Mouse (Mus musculus): ENCODE measurements around the gene Pold2. TPM values are rescaled to one million over a fixed set of nuclear protein-coding genes. Genes with fewer than 3 reads are reported as not detected.
A peak's percentile ranks its signal among the peaks of the same experiment; 100 is the strongest.

Pold2 gene
- polyA plus RNA-seq, 1 experiment from 2014 or later = 46.8 TPM

DNA sequence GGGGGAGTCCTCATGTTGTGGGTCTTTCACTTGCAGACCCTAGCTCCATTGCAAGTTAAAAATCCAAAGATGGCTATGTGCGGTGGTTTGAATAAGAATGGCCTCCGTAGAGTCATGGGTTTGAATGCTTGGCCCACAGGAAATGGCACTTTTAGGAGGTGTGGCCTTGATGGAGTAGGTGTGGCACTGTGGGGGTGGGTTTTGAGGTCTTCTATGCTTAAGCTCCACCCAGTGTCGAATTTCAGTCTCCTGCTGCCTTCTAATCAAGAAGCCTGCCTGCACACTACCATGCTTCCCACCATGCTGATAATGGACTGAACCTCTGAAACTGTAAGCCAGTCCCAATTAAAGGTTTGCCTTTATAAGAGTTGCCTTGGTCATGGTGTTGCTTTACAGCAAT is 35.0 kb downstream of the Pold2 start:
- Histone ChIP-seq H3K9ac (no peak overlapping the region), H3K4me3 (replicated peaks; ENCODE audit: low read length) (no peak overlapping the region), H3K9me3 (ENCODE audit: control insufficient read depth, low read length) (no peaks in the 10 kb centered on the region), H3K4me1 (replicated peaks; ENCODE audit: control insufficient read depth, insufficient read depth, low read length) (no peaks in the 10 kb centered on the region), H3K4me2 (replicated peaks) (no peak overlapping the region), H3K27ac (no peak overlapping the region), H3K27me3 (ENCODE audit: control insufficient read depth, insufficient read depth, low read length) (no peaks in the 10 kb centered on the region), H3K36me3 (replicated peaks; ENCODE audit: control insufficient read depth, insufficient read depth) (no peaks in the 10 kb centered on the region)
- no peak for ATAC-seq (ENCODE audit: low FRiP score)
- WGBS = 88% methylated on average over 3 of the region's 3 CpGs
- no peak for DNase-seq (ENCODE audit: low spot score)

DNA sequence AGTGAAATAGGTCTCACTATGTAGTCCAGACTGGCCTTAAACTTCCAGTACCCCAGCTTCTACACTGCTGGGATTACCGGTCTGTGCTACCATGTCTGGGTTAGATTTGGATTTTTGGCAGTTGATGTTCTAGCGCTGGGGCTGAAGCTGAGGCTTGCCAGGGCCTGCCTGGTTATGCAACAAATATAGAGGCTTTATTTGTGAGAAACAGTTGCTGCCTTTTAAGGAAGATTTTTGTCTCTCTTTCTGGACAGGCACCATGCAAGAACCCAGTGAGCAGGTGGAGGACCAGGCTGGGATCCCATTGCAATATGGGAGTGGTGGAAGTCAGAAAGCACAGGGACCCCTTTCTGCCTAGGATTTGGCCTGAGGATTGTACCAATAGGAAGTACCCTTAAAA is 36.3 kb downstream of the Pold2 start:
- no peak for ATAC-seq (ENCODE audit: low FRiP score)
- Histone ChIP-seq H3K27me3 (ENCODE audit: control insufficient read depth, insufficient read depth, low read length) (no peaks in the 10 kb centered on the region), H3K4me3 (replicated peaks; ENCODE audit: low read length) (no peak overlapping the region), H3K9me3 (ENCODE audit: control insufficient read depth, low read length) (no peaks in the 10 kb centered on the region), H3K27ac (no peak overlapping the region), H3K36me3 (replicated peaks; ENCODE audit: control insufficient read depth, insufficient read depth) (no peaks in the 10 kb centered on the region), H3K9ac (no peak overlapping the region), H3K4me1 (replicated peaks; ENCODE audit: control insufficient read depth, insufficient read depth, low read length) (0 out of 2 replicates have a peak, but pooled peaks cover 7% of the 10 kb centered on the region), H3K4me2 (replicated peaks) (no peak overlapping the region)
- no peak for DNase-seq (ENCODE audit: low spot score)
- WGBS = 94% methylated on average over 2 of the region's 2 CpGs

DNA sequence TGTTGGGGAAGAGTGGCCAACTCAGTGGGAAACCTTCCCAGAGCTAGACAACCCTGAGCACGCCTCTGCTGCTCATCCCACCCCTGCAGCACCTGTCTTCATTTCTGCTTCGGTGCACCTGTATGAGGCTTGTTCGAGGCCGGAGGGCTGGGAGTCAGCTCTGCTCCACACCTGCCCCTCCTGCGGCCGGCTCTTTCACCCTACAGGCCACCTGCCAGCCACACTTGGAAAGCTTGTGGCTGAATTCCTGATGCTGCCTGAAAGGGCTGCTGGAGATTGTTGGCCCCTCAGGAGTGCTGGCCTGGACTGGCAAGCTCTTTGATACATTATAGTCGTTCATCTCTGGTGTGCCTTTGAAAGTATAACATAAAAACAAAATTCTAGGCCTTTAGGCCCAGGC is 37.7 kb downstream of the Pold2 start:
- H3K4me2 ChIP-seq (replicated peaks) = no peak overlapping the region
- no peak overlapping the region for H3K4me3 ChIP-seq (replicated peaks; ENCODE audit: low read length)
- no peak overlapping the region for H3K27ac ChIP-seq
- 82% methylated on average over 7 of the region's 7 CpGs for WGBS
- H3K9ac ChIP-seq = no peak overlapping the region
- 0 out of 2 replicates have a peak, but pooled peaks cover 13% of the 10 kb centered on the region for H3K4me1 ChIP-seq (replicated peaks; ENCODE audit: control insufficient read depth, insufficient read depth, low read length)
- no peak for DNase-seq (ENCODE audit: low spot score)
- no peak for ATAC-seq (ENCODE audit: low FRiP score)
- no peaks in the 10 kb centered on the region for H3K27me3 ChIP-seq (ENCODE audit: control insufficient read depth, insufficient read depth, low read length)
- no peaks in the 10 kb centered on the region for H3K9me3 ChIP-seq (ENCODE audit: control insufficient read depth, low read length)
- no peaks in the 10 kb centered on the region for H3K36me3 ChIP-seq (replicated peaks; ENCODE audit: control insufficient read depth, insufficient read depth)

DNA sequence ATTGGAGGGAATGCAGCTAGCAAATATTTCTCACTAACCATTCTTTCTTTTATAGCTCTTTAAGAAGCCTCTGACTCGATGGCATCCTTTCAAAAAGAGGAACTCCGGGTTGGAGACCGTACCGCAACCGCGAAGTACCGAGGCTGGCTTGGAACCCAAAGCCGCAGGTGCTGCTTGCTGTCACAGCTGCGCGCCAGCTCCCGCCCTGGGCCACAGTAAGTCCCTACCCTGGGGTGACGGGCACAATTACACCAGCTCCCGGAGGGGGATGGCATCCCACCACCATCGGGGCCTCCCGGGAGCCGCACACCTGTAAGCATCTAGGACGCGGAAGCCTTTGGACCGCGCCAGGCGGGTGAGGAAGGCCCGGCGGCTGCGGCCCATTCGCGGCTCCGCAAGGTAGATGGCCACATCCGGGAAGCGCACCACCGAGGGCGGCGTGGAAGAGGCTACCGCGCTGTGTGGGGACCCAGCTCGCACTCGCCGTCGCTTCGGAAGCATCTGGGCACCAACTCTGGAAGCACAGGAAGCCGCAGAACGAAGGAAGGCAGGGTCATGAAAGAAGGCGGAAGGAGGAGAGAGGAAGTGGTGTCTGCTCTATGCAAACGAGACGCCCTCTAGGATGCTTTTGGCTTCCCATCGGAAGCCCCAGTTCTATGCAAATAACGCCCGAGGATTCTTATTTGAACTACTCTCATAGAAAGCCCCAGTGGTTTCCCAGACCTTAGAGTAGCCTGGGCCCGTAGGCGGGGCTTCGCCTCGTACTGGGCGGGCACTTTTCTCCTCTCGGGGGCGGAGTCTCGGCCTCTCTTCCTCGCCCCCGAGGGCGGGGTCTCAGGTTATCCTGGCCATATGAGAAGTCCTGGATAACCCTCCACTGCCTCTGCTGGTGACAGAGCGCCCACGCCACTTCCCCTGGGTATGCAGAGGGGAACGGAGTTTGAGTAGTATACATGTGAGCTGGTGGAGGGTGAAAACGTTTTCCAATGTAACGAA is 40.5 kb downstream of the Pold2 start, which contains the start of gene Polm:
Gene Polm (minus strand): TSS at position 766 of the 996 bp plus-strand sequence.
- ATAC-seq (ENCODE audit: low FRiP score) = peak; percentile 94
- Histone ChIP-seq H3K9me3 (ENCODE audit: control insufficient read depth, low read length) (no peaks in the 10 kb centered on the region), H3K4me1 (replicated peaks; ENCODE audit: control insufficient read depth, insufficient read depth, low read length) (0 out of 2 replicates have a peak, but pooled peaks cover 13% of the 10 kb centered on the region), H3K9ac (peak within 1 kb of the TSS; percentile 83), H3K4me3 (replicated peaks; ENCODE audit: low read length) (peak within 1 kb of the TSS; percentile 70), H3K27ac (peak within 1 kb of the TSS; percentile 72), H3K4me2 (replicated peaks) (peak within 1 kb of the TSS; percentile 90), H3K36me3 (replicated peaks; ENCODE audit: control insufficient read depth, insufficient read depth) (peaks cover 15% of the 10 kb centered on the region; the same call in 1 of the 2 replicates), H3K27me3 (ENCODE audit: control insufficient read depth, insufficient read depth, low read length) (no peaks in the 10 kb centered on the region)
- WGBS = under 1% methylated on average over 63 of the region's 63 CpGs
- peak; percentile 91 for DNase-seq (ENCODE audit: low spot score)

DNA sequence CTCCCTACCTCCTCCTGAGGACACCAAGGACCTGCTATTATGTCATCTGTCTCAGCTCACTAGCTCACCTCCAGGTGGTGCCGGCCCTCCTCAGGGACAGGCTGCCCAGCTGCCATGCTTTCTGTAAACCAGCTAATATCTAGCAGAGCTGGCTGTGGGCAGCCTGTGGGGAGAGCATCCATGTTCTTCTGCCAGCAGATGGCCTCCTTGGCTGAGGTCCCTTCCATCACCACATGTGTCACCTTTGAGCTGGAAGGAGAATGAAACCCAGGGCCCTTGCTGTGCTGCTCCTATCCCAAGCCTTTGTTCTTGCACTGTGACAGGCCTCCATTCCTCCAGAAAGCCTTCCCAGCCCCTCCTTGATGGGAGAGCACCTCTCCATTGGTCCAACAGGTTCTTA is 42.0 kb downstream of the Pold2 start:
- no peak overlapping the region for H3K27ac ChIP-seq
- H3K27me3 ChIP-seq (ENCODE audit: control insufficient read depth, insufficient read depth, low read length) = no peaks in the 10 kb centered on the region
- ATAC-seq (ENCODE audit: low FRiP score) (no peak), DNase-seq (ENCODE audit: low spot score) (peak; percentile 32)
- 43% methylated on average over 1 of the region's 1 CpGs for WGBS
- H3K4me1 ChIP-seq (replicated peaks; ENCODE audit: control insufficient read depth, insufficient read depth, low read length) = 0 out of 2 replicates have a peak, but pooled peaks cover 13% of the 10 kb centered on the region
- no peak overlapping the region for H3K4me2 ChIP-seq (replicated peaks)
- H3K9me3 ChIP-seq (ENCODE audit: control insufficient read depth, low read length) = no peaks in the 10 kb centered on the region
- H3K36me3 ChIP-seq (replicated peaks; ENCODE audit: control insufficient read depth, insufficient read depth) = peaks cover 26% of the 10 kb centered on the region; the same call in 1 of the 2 replicates
- H3K9ac ChIP-seq = no peak overlapping the region
- H3K4me3 ChIP-seq (replicated peaks; ENCODE audit: low read length) = no peak overlapping the region

DNA sequence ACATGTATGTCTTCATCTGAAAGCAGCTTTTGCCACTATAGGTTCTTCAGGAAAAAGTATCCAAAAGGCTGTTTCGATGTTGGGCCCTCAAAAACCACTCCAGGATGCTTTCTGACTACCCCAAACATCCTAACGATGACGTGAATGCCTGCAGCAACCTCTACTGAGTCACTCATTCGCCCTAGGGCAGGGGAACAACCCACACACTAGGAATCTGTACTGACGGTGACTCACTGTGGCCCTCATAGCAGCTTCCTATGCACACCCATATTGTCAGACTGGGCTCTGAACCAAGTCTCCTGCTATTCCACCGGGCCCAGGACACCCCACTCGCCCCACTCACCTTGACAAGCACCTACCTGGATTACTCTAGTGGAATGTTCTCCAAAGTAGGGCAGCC is 43.0 kb downstream of the Pold2 start:
- no peak overlapping the region for H3K27ac ChIP-seq
- peaks cover 33% of the 10 kb centered on the region; the same call in 1 of the 2 replicates for H3K36me3 ChIP-seq (replicated peaks; ENCODE audit: control insufficient read depth, insufficient read depth)
- DNase-seq (ENCODE audit: low spot score) (no peak), ATAC-seq (ENCODE audit: low FRiP score) (no peak)
- H3K4me3 ChIP-seq (replicated peaks; ENCODE audit: low read length) = no peak overlapping the region
- no peaks in the 10 kb centered on the region for H3K27me3 ChIP-seq (ENCODE audit: control insufficient read depth, insufficient read depth, low read length)
- WGBS = 92% methylated on average over 7 of the region's 7 CpGs
- no peak overlapping the region for H3K9ac ChIP-seq
- 0 out of 2 replicates have a peak, but pooled peaks cover 13% of the 10 kb centered on the region for H3K4me1 ChIP-seq (replicated peaks; ENCODE audit: control insufficient read depth, insufficient read depth, low read length)
- no peak overlapping the region for H3K4me2 ChIP-seq (replicated peaks)
- H3K9me3 ChIP-seq (ENCODE audit: control insufficient read depth, low read length) = no peaks in the 10 kb centered on the region

DNA sequence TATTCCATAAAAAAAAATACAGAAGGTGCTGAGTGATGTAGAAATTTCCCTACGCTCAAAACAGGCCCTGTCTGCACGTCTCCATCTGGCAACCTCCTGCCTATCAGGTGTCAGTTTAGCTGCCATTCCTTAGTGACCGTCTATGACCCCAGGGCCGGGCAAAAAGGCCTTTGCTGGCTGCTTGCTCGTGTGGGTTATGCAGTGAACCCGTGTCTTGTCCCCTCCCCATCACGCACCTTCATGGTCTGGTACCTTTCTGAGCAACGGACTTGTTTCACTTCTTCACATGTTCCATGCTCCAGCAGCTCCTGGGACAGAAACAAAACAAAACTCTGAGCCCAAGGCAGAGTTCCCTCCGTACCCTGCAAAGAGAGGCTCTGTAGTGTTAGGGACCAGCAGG is 43.6 kb downstream of the Pold2 start:
- no peaks in the 10 kb centered on the region for H3K27me3 ChIP-seq (ENCODE audit: control insufficient read depth, insufficient read depth, low read length)
- no peak overlapping the region for H3K27ac ChIP-seq
- no peak overlapping the region for H3K9ac ChIP-seq
- H3K4me2 ChIP-seq (replicated peaks) = no peak overlapping the region
- DNase-seq (ENCODE audit: low spot score) (no peak), ATAC-seq (ENCODE audit: low FRiP score) (no peak)
- 92% methylated on average over 9 of the region's 9 CpGs for WGBS
- H3K4me3 ChIP-seq (replicated peaks; ENCODE audit: low read length) = no peak overlapping the region
- no peaks in the 10 kb centered on the region for H3K9me3 ChIP-seq (ENCODE audit: control insufficient read depth, low read length)
- peaks cover 38% of the 10 kb centered on the region for H3K36me3 ChIP-seq (replicated peaks; ENCODE audit: control insufficient read depth, insufficient read depth)
- 0 out of 2 replicates have a peak, but pooled peaks cover 13% of the 10 kb centered on the region for H3K4me1 ChIP-seq (replicated peaks; ENCODE audit: control insufficient read depth, insufficient read depth, low read length)

DNA sequence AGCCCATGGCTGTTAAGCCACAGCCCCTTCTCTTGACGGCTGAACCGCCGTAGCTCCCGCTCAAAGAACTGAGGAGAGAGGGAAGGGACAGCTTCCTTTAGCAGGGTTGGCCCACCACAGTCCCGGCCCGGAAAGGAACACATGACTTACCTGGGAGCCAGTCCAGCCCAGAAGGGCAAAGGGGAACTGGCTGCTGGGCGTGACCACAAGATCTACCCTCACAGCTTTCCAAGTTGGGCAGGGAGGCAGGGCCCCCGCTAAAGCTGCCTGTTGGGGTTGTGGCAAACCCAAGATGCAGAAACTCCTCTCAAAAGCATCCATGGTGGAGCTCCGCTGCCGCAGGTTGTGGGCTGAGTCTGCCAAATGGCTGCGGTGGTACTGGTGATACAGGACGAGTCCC is 48.8 kb downstream of the Pold2 start:
- Histone ChIP-seq H3K9ac (no peak overlapping the region), H3K36me3 (replicated peaks; ENCODE audit: control insufficient read depth, insufficient read depth) (peaks cover 50% of the 10 kb centered on the region), H3K27me3 (ENCODE audit: control insufficient read depth, insufficient read depth, low read length) (no peaks in the 10 kb centered on the region), H3K4me3 (replicated peaks; ENCODE audit: low read length) (no peak overlapping the region), H3K4me1 (replicated peaks; ENCODE audit: control insufficient read depth, insufficient read depth, low read length) (no peaks in the 10 kb centered on the region), H3K4me2 (replicated peaks) (no peak overlapping the region), H3K27ac (no peak overlapping the region), H3K9me3 (ENCODE audit: control insufficient read depth, low read length) (no peaks in the 10 kb centered on the region)
- DNase-seq (ENCODE audit: low spot score) = no peak
- 95% methylated on average over 12 of the region's 12 CpGs for WGBS
- ATAC-seq (ENCODE audit: low FRiP score) = no peak

DNA sequence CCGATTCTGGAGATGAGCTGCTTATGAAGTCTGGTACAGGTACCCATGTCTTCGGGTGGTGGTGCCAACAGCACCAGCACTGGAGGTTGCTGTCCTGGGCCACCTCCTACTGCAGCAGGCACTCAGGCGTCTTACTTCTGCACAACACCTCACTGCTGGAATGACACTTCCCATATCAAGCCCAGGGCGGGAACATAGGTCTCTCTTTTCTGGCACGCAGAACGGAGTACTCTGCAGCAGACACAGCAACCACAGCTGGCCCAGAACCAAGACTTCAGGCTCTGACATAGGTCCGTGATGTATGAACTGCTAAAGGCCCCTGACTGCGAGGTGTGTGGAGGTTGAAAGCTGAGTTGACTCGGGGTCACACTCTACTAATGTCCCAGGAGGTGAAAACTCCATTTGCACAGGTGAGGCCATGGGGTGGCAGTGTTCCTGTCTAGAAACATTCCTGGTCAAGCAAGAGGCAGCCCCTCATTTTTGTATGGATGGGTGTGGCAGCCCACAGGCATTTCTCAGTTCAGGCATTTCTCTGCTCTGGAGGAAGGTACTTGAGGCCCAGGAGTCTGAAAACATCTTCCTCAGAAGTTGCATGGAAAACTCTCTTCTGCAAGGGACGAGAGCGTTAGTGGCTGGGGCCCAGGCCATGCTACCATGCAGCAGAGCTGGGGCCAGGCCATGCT is 49.4 kb downstream of the Pold2 start:
- Histone ChIP-seq H3K4me2 (replicated peaks) (no peak overlapping the region), H3K36me3 (replicated peaks; ENCODE audit: control insufficient read depth, insufficient read depth) (peaks cover 47% of the 10 kb centered on the region), H3K9ac (no peak overlapping the region), H3K4me1 (replicated peaks; ENCODE audit: control insufficient read depth, insufficient read depth, low read length) (no peaks in the 10 kb centered on the region), H3K27ac (no peak overlapping the region), H3K9me3 (ENCODE audit: control insufficient read depth, low read length) (no peaks in the 10 kb centered on the region), H3K4me3 (replicated peaks; ENCODE audit: low read length) (no peak overlapping the region), H3K27me3 (ENCODE audit: control insufficient read depth, insufficient read depth, low read length) (no peaks in the 10 kb centered on the region)
- 93% methylated on average over 11 of the region's 11 CpGs for whole genome bisulfite sequencing
- no peak for ATAC-seq (ENCODE audit: low FRiP score)
- no peak for DNase-seq (ENCODE audit: low spot score)
